8 mouse cellular contexts compared by ENCODE assay signal in the genomic region with DNA sequence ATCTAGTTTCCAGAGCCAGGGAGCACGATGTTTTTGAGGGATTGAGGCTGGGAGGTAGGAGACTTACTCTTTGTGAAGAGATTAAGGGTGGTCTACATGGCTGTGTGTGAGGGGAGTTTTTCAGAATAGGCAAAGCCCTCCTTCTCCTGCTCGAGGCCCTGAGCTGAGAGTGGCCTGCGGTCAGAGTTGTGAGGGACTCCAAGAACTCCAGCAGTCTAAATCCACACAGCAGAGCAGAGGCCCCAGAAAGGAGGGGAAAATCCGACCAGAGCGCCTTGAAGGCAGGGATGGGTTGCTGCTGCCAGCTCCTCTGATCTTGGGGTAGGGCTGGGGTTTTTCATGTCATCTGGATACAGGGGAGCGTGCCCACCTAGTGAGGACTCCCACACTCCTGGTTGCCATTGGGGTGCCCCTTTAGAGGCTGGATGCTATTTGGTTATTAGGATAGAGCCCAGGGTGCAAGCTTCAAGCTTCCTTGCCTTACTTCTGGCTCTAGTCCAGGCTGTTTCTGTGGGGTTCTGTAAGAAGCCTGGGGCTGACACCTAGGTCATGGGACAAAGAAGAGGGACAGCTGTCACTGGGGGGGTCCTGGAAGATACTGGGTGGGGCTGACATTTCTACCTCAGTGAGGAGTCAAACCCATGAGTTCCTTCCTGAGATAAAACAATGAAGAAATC. TPM values are rescaled to one million over a fixed set of nuclear protein-coding genes. Genes with fewer than 3 reads are reported as not detected.
A peak's percentile ranks its signal among the peaks of the same experiment; 100 is the strongest.
DNase-seq lines count a peak whose midpoint lies in the region; TF ChIP-seq lines count a peak whose summit lies in the region.

No protein-coding gene starts in this region.

- H3K9me3 ChIP-seq in MEL (replicated peaks; ENCODE audit: insufficient read depth, low read length) = no peaks in the 10 kb centered on the region

- H3K4me1 ChIP-seq in MEL (ENCODE audit: control insufficient read depth in 1 of 2, insufficient read depth in 2 of 2, low read length in 2 of 2) = peaks cover 24 to 72% of the 10 kb centered on the region in 2 experiments

- H3K27ac ChIP-seq in MEL (ENCODE audit: control insufficient read depth, low read depth, low read length) = peak overlapping the region; percentile 98

- H3K4me3 ChIP-seq in MEL (ENCODE audit: control insufficient read depth in 1 of 2, insufficient read depth in 1 of 2, low read depth in 2 of 2, low read length in 2 of 2) = peak overlapping the region; percentile 20 to 86

- no peak for TF ChIP-seq POLR2A in MEL (IDR thresholded peaks at IDR 0.05; ENCODE audit: control insufficient read depth in 1 of 2, insufficient read depth in 1 of 2, low read depth in 1 of 2, low read length in 2 of 2, poor library complexity in 1 of 2)

- no peak for TF ChIP-seq EP300 in MEL (IDR thresholded peaks at IDR 0.05; ENCODE audit: low read depth in 1 of 2, low read length in 2 of 2)

- TF ChIP-seq RAD21 in MEL (IDR thresholded peaks at IDR 0.05; ENCODE audit: low read depth, low read length) = no peak

- DNase-seq in heart, adult 11 months = peak; percentile 95
- DNase-seq in heart, postnatal 25 days (ENCODE audit: low spot score) = no peak
- DNase-seq in MEL (ENCODE audit: low read depth, low spot score) = peak; percentile 58
- DNase-seq in heart, postnatal 14 days = peak; percentile 19 to 22
- DNase-seq in lung, postnatal 10 days = peak; percentile 24
- no peak for DNase-seq in gastrocnemius, postnatal 25 days
- no peak for DNase-seq in left cerebral cortex, adult 9 months (ENCODE audit: low spot score in 2 of 2)
- DNase-seq in layer of hippocampus, adult 18-20 months (ENCODE audit: low spot score in 2 of 2) = no peak

- H3K9ac ChIP-seq in MEL (ENCODE audit: control insufficient read depth, low read depth, low read length, poor library complexity, severe bottlenecking) = peak overlapping the region; percentile 92

- no peak for TF ChIP-seq CTCF in MEL (IDR thresholded peaks at IDR 0.05 in 2 of 3, conservative IDR thresholded peaks at IDR 0.05 in 1 of 3; ENCODE audit: control insufficient read depth in 1 of 3, insufficient read depth in 1 of 3, low read depth in 2 of 3, low read length in 3 of 3, poor library complexity in 1 of 3, severe bottlenecking in 1 of 3)

- H3K79me2 ChIP-seq in MEL (ENCODE audit: control insufficient read depth, insufficient read depth, low read length, poor library complexity) = peaks cover 28% of the 10 kb centered on the region

- intact Hi-C loops in heart, postnatal 25 days (cut with DNase I) = no loop called here
- intact Hi-C loops in heart, postnatal 14 days (cut with DNase I) = no loop called here

- no peaks in the 10 kb centered on the region for H3K27me3 ChIP-seq in MEL (ENCODE audit: control insufficient read depth in 1 of 2, insufficient read depth in 2 of 2, low read length in 2 of 2)

- H3K36me3 ChIP-seq in MEL (ENCODE audit: control insufficient read depth in 1 of 2, insufficient read depth in 2 of 2, low read length in 2 of 2) = peaks cover 0 to 62% of the 10 kb centered on the region in 2 experiments; a peak in 2 of 4 replicates

TF ChIP-seq in MEL, 35 proteins besides CTCF, POLR2A, EP300 and RAD21:
- TF ChIP-seq SMC3 (IDR thresholded peaks at IDR 0.05; ENCODE audit: low read depth, low read length) (no peak), MEF2A (IDR thresholded peaks at IDR 0.05; ENCODE audit: extremely low read depth, insufficient replicate concordance, low read depth, low read length, poor library complexity, severe bottlenecking) (no peak), JUND (IDR thresholded peaks at IDR 0.05; ENCODE audit: low read depth, low read length) (no peak), POLR2AphosphoS5 (IDR thresholded peaks at IDR 0.05; ENCODE audit: borderline replicate concordance, low read depth, low read length) (no peak), CHD1 (IDR thresholded peaks at IDR 0.05; ENCODE audit: low read depth, low read length) (no peak), TCF12 (IDR thresholded peaks at IDR 0.05; ENCODE audit: low read depth, low read length) (no peak), SIN3A (IDR thresholded peaks at IDR 0.05; ENCODE audit: low read length) (no peak), HCFC1 (IDR thresholded peaks at IDR 0.05; ENCODE audit: low read depth, low read length) (no peak), MYB (IDR thresholded peaks at IDR 0.05; ENCODE audit: low read depth, low read length) (no peak), ZNF384 (IDR thresholded peaks at IDR 0.05; ENCODE audit: low read depth, low read length) (no peak), MAFK (IDR thresholded peaks at IDR 0.05; ENCODE audit: borderline replicate concordance, low read depth, low read length) (no peak), ZC3H11A (IDR thresholded peaks at IDR 0.05; ENCODE audit: low read depth, low read length) (no peak), NELFE (IDR thresholded peaks at IDR 0.05; ENCODE audit: low read depth, low read length) (no peak)

RNA-seq across cellular contexts. Expression of a gene that starts 15.0 kb away (rescaled TPM):
- total RNA-seq in heart, postnatal 25 days (2021) = 10 to 100 TPM; 15.0 to 15.8 TPM
- total RNA-seq in MEL (2012; rRNA removed) = 60.2 and 69.3 TPM in 2 replicates
- 10 to 100 TPM in 1 of 2 experiments, not detected in 1; 85.4 TPM for polyA plus RNA-seq in MEL (2012; ENCODE audit: insufficient read depth in 1 of 2, insufficient read length in 2 of 2, low read depth in 1 of 2, low replicate concordance in 2 of 2, missing spikeins in 1 of 2)
- total RNA-seq in heart, postnatal 14 days (2021) = 10 to 100 TPM; 14.0 to 15.8 TPM
- total RNA-seq in gastrocnemius, postnatal 25 days (2021) = 10 to 100 TPM; 12.1 to 13.8 TPM
- 10 to 100 TPM; 19.4 to 19.5 TPM for total RNA-seq in layer of hippocampus, adult 18-20 months (2021)

RNA-seq across cellular contexts. Expression of a gene that starts 15.1 kb away (rescaled TPM):
- 10 to 100 TPM; 18.3 to 20.1 TPM for total RNA-seq in heart, postnatal 25 days (2021)
- total RNA-seq in MEL (2012; rRNA removed) = 45.9 and 62.6 TPM in 2 replicates
- polyA plus RNA-seq in MEL (2012; ENCODE audit: insufficient read depth in 1 of 2, insufficient read length in 2 of 2, low read depth in 1 of 2, low replicate concordance in 2 of 2, missing spikeins in 1 of 2) = 10 to 100 TPM in 1 of 2 experiments, not detected in 1; 45.7 TPM
- total RNA-seq in heart, postnatal 14 days (2021) = 10 to 100 TPM; 18.7 to 20.8 TPM
- total RNA-seq in gastrocnemius, postnatal 25 days (2021) = 10 to 100 TPM; 16.0 to 16.2 TPM
- 10 to 100 TPM; 33.4 to 36.9 TPM for total RNA-seq in layer of hippocampus, adult 18-20 months (2021)

RNA-seq across cellular contexts. Expression of a gene that starts 15.1 kb away (rescaled TPM):
- 1 to 10 TPM; 2.3 to 2.5 TPM for total RNA-seq in heart, postnatal 25 days (2021)
- total RNA-seq in MEL (2012; rRNA removed) = 1.1 and 2.9 TPM in 2 replicates
- 1 to 10 TPM in 1 of 2 experiments, not detected in 1; 1.9 TPM for polyA plus RNA-seq in MEL (2012; ENCODE audit: insufficient read depth in 1 of 2, insufficient read length in 2 of 2, low read depth in 1 of 2, low replicate concordance in 2 of 2, missing spikeins in 1 of 2)
- 1 to 10 TPM; 1.9 to 2.5 TPM for total RNA-seq in heart, postnatal 14 days (2021)
- 1 to 10 TPM; 2.3 to 2.5 TPM for total RNA-seq in gastrocnemius, postnatal 25 days (2021)
- total RNA-seq in layer of hippocampus, adult 18-20 months (2021) = 1 to 10 TPM; 4.2 to 5.8 TPM

RNA-seq across cellular contexts. Expression of a gene that starts 34.2 kb away (rescaled TPM):
- total RNA-seq in heart, postnatal 25 days (2021) = 1 to 10 TPM; 3.3 to 4.0 TPM
- 5.2 and 5.5 TPM in 2 replicates for total RNA-seq in MEL (2012; rRNA removed)
- polyA plus RNA-seq in MEL (2012; ENCODE audit: insufficient read depth in 1 of 2, insufficient read length in 2 of 2, low read depth in 1 of 2, low replicate concordance in 2 of 2, missing spikeins in 1 of 2) = 10 to 100 TPM in 1 of 2 experiments, not detected in 1; 16.1 TPM
- total RNA-seq in heart, postnatal 14 days (2021) = 1 to 10 TPM; 4.4 to 4.5 TPM
- 1 to 10 TPM; 2.2 to 2.8 TPM for total RNA-seq in gastrocnemius, postnatal 25 days (2021)
- total RNA-seq in layer of hippocampus, adult 18-20 months (2021) = 10 to 100 TPM in 1 of 2 experiments, 1 to 10 TPM in 1; 9.7 to 10.8 TPM

Comparison
In these comparisons a context has a peak if more than half of its experiments do, and no peak if none do; other contexts are left out.
1. DNase-seq: peak in heart, adult 11 months (single experiment), MEL (single experiment), heart, postnatal 14 days (2 of 2) and lung, postnatal 10 days (single experiment); none in heart, postnatal 25 days (single experiment), gastrocnemius, postnatal 25 days (single experiment), left cerebral cortex, adult 9 months (0 of 2) and layer of hippocampus, adult 18-20 months (0 of 2).